Mouse (Mus musculus): ENCODE measurements around the gene Atoh1. TPM values are rescaled to one million over a fixed set of nuclear protein-coding genes. Genes with fewer than 3 reads are reported as not detected.

Gene Atoh1
- not detected for total RNA-seq (2022)

DNA sequence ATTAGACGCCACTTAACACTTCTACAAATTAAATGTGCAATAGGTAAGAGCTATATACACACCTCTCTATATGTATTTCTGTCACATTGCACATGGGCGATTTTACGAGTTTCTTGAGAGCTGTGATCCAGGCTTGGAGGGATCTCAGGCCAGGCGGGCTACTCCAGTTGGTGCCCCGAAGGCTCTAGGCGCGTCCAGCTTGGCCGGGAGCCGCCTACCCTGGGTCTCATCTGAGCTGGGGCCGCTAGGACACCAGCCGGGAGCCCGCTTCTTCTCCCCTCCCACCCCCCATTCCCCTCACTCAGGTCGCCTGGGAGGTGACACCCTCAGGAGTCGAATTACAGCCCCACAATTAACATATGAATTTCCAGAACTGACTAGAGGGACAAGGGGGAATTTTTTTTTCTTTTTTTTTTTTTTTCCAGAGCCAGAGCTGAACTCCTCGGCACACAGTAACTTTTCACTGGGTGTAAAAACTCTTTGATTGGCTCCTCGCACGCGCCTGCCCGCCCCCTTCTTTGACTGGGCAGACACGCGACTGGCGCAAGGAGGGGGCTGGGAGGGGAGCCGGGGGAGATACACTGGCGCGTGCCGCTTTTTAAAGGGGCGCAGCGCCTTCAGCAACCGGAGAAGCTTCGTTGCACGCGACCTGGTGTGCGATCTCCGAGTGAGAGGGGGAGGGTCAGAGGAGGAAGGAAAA, at the start of gene Atoh1:
Atoh1 (plus strand) TSS at position 627 of the 700 bp plus-strand sequence.
- DNase-seq (ENCODE audit: low spot score in 2 of 2) = no peak

GRCm38 (mm10) chr6:64683974-64684373, 45.0 kb upstream of the Atoh1 start:
- DNase-seq (ENCODE audit: low spot score in 2 of 2) = peak in 1 of 2 experiments; percentile 21

DNA sequence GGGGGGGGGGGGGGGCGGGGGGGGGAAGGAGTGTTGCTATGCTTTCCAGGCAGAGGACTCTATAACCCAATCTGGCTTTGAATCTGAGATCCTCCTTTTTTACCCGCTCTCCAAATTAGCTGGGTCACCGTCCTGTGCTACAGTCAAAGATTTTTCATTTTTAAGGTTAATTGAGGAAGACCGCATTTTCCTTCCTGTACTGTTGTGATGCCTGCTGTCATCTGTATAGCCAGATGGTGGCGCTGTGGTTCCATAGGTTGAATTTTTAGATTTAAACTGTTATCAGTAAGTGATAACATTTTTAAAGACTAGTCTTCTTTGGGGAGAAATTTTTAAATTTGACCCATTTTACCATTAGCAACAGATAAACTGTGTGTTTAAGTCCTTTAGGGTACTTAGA, 44.0 kb upstream of the Atoh1 start:
- DNase-seq (ENCODE audit: low spot score in 2 of 2) = peak in 1 of 2 experiments; percentile 30

- no peak for DNase-seq (ENCODE audit: low spot score in 2 of 2)
Observed at GRCm38 (mm10) chr6:64688181-64688944, 40.6 kb upstream of the Atoh1 start.

- DNase-seq (ENCODE audit: low spot score in 2 of 2) = no peak
Observed at GRCm38 (mm10) chr6:64694688-64695087, 34.2 kb upstream of the Atoh1 start.

DNA sequence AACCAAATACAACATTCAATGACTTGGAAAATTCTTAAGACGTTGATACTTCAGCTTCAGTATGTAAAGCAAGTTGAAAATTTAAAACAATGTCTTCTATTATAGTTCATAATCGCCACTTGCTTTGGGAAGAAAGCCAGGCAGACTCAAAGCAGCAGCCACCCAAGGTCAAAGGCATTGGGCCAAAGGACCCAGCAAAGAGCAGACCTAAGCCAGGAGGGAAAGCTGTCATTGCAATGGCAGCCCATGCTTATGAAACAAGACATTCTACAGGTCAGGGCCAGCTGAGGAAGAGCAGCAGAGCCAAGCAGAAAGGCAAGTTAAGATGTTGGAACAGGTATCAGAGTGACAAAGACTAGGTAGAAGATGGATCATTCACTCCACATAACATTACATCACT, 25.3 kb upstream of the Atoh1 start:
- DNase-seq (ENCODE audit: low spot score in 2 of 2) = no peak

DNA sequence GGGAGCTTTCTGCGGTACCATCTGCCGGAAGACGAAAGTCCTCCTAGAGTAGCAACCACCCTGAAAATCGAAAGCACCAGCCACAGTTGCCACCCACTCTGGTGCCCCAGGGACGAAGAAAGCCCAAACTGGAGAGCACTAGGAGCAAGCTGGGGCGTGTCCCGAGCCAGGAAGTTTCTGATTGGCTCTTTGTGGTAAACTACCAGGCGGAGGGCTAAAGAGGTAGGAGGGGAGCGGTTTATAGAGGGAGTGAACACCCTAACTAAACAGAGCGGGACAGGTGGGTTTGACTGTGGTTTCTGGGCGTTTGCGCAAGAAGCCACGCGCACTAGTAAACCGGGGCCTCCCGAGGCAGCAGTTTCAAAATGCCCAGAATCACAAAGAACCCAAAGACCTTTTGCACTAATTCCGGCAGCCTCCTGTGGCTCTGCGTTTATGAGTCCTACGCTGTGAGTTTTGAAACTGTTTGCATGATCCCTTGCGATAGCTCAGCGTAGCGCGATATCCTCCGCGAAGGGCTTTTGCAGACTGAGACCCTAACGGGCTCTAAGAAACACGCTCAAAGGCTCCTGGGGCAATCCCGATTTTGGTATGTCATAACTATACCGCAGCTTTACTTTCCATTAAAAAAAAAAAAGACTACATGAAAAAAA, 1.0 kb upstream of the Atoh1 start:
- no peak for DNase-seq (ENCODE audit: low spot score in 2 of 2)

DNA sequence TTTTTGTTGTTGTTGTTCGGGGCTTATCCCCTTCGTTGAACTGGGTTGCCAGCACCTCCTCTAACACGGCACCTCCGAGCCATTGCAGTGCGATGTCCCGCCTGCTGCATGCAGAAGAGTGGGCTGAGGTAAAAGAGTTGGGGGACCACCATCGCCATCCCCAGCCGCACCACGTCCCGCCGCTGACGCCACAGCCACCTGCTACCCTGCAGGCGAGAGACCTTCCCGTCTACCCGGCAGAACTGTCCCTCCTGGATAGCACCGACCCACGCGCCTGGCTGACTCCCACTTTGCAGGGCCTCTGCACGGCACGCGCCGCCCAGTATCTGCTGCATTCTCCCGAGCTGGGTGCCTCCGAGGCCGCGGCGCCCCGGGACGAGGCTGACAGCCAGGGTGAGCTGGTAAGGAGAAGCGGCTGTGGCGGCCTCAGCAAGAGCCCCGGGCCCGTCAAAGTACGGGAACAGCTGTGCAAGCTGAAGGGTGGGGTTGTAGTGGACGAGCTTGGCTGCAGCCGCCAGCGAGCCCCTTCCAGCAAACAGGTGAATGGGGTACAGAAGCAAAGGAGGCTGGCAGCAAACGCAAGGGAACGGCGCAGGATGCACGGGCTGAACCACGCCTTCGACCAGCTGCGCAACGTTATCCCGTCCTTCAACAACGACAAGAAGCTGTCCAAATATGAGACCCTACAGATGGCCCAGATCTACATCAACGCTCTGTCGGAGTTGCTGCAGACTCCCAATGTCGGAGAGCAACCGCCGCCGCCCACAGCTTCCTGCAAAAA, 496 bp downstream of the Atoh1 start:
- DNase-seq (ENCODE audit: low spot score in 2 of 2) = no peak

DNA sequence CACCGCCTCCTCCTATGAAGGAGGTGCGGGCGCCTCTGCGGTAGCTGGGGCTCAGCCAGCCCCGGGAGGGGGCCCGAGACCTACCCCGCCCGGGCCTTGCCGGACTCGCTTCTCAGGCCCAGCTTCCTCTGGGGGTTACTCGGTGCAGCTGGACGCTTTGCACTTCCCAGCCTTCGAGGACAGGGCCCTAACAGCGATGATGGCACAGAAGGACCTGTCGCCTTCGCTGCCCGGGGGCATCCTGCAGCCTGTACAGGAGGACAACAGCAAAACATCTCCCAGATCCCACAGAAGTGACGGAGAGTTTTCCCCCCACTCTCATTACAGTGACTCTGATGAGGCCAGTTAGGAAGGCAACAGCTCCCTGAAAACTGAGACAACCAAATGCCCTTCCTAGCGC, 1.1 kb downstream of the Atoh1 start:
- DNase-seq (ENCODE audit: low spot score in 2 of 2) = no peak

DNA sequence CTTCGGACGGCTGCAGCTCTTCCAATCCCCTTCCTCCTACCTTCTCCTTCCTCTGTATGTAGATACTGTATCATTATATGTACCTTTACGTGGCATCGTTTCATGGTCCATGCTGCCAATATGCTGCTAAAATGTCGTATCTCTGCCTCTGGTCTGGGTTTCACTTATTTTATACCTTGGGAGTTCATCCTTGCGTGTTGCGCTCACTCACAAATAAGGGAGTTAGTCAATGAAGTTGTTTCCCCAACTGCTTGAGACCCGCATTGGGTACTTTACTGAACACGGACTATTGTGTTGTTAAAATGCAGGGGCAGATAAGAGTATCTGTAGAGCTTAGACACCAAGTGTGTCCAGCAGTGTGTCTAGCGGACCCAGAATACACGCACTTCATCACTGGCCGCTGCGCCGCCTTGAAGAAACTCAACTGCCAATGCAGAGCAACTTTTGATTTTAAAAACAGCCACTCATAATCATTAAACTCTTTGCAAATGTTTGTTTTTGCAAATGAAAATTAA, 1.6 kb downstream of the Atoh1 start:
- DNase-seq (ENCODE audit: low spot score in 2 of 2) = no peak

- no peak for DNase-seq (ENCODE audit: low spot score in 2 of 2)
Observed at GRCm38 (mm10) chr6:64731126-64731525, 2.2 kb downstream of the Atoh1 start.

DNA sequence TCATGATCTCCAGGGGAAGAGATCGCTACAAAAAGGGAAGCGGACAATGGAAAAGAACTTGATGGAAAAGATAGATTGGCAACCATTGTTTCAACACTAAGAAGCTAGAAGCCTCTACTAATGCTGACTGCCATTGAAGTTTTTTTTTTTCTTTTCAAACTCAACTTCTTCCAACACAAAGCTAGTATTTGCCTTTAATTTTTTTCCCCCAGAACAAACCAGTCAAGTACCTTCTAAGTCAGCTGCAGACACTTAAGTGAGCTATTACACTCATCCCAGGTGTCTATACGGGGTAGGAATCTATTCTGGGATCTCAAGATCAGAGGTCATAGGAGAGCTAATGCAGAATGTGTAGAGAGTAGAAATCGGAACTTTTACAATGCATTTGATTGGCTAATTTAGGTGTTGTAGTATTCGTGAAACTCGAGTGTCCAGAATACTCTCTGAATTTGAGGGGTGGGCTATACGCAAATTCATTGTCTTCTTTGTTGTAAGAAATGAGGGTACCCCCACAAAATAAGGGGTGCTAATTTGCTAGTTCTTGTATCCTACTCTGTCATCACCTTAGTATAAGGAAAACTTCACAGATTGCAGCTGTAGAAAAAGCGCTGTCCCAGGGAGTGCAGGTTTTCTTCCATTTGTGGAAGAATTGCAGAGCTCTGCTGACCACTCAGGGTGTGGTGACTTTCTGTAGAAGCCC, 2.8 kb downstream of the Atoh1 start:
- DNase-seq (ENCODE audit: low spot score in 2 of 2) = no peak

DNA sequence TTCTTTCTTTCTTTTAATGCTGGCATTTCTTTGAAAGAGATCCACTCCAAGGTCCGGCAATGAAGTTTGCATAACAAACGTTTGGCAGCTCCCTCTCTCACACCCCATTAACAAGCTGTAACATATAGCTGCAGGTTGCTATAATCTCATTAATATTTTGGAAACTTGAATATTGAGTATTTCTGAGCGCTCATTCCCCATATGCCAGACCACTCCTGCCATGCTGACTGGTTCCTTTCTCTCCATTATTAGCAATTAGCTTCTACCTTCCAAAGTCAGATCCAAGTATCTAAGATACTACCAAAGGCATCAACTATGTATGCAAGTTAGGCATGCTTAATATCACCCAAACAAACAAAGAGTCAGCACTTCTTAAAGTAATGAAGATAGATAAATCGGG, 4.4 kb downstream of the Atoh1 start:
- DNase-seq (ENCODE audit: low spot score in 2 of 2) = no peak

DNA sequence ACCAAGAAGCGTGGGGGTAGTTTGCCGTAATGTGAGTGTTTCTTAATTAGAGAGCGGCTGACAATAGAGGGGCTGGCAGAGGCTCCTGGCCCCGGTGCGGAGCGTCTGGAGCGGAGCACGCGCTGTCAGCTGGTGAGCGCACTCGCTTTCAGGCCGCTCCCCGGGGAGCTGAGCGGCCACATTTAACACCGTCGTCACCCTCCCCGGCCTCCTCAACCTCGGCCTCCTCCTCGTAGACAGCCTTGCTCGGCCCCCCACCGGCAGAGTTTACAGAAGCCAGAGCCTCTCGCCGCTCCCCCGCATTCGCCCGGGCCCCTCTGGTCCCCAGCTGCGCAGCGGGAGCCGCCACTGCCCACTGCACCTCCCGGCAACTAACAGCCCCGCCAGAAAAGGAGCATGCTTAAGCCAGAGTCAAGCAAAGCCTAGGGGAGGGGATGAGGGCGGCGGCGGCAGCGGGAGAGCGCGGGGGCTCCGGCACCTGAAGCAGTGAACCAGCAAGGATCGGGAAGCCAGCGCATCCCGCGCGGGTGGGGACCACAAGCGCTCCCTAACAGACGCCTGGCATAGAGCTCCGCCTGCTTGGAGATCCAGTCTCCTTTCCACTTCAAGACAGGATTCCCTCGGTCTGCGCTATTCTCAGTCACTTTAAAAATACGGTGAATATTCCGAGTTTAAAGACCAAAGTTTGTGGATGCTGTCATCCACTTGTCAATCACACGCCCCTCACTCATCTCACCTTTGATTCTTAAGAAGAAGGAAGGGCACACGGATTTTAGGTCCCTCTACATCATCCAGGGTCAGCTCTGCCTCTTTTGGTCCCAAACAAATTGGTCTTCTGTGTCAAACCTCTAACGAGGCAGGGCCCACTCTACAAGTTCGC, 5.8 kb downstream of the Atoh1 start:
- peak in 1 of 2 experiments; percentile 7 for DNase-seq (ENCODE audit: low spot score in 2 of 2)

- DNase-seq (ENCODE audit: low spot score in 2 of 2) = no peak
Observed at GRCm38 (mm10) chr6:64736317-64736716, 7.4 kb downstream of the Atoh1 start.

DNA sequence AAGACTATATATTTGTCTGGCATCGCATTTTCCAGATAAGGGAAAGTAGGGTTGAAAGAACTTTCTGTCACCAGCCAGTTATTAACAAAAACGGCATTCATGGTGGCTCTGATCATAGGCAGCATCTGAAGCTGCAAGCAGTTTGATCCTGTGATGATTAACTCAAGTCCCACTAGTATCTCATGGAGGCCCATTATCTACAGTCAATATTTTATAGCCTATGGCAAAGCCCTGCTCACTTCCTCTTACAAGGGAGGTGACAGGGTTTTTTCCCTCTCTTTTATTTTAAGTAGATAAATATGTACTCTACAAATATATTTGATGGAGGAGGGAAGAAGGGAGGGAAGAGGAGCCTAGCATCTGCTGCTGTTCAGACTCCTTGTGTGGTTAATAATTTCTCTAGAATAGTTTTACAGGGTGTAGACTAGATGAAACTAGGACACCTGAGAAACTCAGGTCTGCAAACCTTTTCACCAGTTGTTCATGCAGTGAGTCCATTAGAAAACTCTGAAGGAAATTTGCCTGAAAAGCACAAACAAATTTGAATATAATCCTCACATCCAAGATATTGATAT, 14.1 kb downstream of the Atoh1 start:
- DNase-seq (ENCODE audit: low spot score in 2 of 2) = no peak

- no peak for DNase-seq (ENCODE audit: low spot score in 2 of 2)
Observed at GRCm38 (mm10) chr6:64754515-64754914, 25.6 kb downstream of the Atoh1 start.

DNA sequence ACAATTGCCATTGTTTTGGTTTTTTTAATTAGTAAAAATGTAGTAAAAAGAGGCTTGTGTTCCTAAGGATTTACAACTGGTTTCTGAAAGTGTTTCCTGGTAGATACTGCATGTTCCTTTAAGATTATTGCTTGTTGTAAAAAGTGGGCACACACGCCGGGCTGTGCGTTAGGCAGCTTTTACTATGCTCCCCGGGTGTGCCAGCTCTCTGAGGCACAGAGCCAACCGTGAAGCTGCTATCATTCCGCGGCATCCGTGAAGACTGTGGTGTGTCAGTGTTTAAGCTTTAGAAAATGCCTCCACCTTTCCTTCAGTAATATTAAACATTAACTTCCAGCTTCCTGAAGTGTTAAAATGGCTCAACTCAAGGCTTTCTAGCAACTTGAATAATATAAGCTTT, 35.0 kb downstream of the Atoh1 start:
- DNase-seq (ENCODE audit: low spot score in 2 of 2) = no peak

DNA sequence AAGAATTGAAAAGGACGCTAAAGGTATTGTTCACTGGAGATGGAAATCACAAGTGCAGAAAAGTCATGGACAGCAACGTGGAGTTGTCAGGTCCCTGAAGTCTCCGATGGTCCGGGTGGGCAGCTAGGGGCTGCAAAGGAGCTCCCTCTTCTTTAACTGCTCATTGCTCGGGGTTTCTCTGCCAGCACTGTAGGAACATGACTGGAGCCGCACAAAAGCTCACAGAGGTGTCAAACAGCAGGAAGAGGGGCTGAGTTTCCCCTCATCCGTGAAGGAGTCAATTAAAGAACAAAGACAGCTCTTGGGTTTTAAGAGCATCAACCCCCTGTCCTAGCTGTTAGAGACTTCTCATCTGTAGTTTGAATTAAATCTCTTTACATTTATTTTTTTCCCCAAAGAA, 44.5 kb downstream of the Atoh1 start:
- DNase-seq (ENCODE audit: low spot score in 2 of 2) = no peak

Data from left cerebral cortex, adult 8-10 months (tissue).